Mouse (Mus musculus): ENCODE data around the gene Taf3. TPM values are rescaled to one million over a fixed set of nuclear protein-coding genes. Genes with fewer than 3 reads are reported as not detected.

The Taf3 gene
- polyA plus RNA-seq, 1 experiment from 2014 or later = 18.0 TPM

GRCm38 (mm10) chr2:9879493-9879892, 168.9 kb downstream of the Taf3 start:
- peaks cover 41% of the 10 kb centered on the region for H3K4me1 ChIP-seq (replicated peaks)
- peaks cover 95% of the 10 kb centered on the region for H3K27me3 ChIP-seq
- peak overlapping the region; percentile 48 for H3K4me3 ChIP-seq (replicated peaks)
- H3K36me3 ChIP-seq = no peaks in the 10 kb centered on the region; the same call in 1 of the 2 replicates
- peak overlapping the region; percentile 7; the same call in 1 of the 2 replicates for H3K9ac ChIP-seq (replicated peaks)
- peak overlapping the region; percentile 68 for H3K4me2 ChIP-seq (replicated peaks)
- H3K27ac ChIP-seq = peak overlapping the region; percentile 88
- peak; percentile 93 for ATAC-seq
- under 1% methylated on average over 21 of the region's 21 CpGs for WGBS
- no peaks in the 10 kb centered on the region for H3K9me3 ChIP-seq

GRCm38 (mm10) chr2:9879092-9879491, 169.3 kb downstream of the Taf3 start:
- Histone ChIP-seq H3K4me2 (replicated peaks) (peak overlapping the region; percentile 68), H3K27me3 (peaks cover 95% of the 10 kb centered on the region), H3K4me1 (replicated peaks) (peaks cover 42% of the 10 kb centered on the region), H3K4me3 (replicated peaks) (peak overlapping the region; percentile 48), H3K36me3 (no peaks in the 10 kb centered on the region; the same call in 1 of the 2 replicates), H3K9ac (replicated peaks) (peak overlapping the region; percentile 7; the same call in 1 of the 2 replicates), H3K9me3 (no peaks in the 10 kb centered on the region), H3K27ac (peak overlapping the region; percentile 36)
- under 1% methylated on average over 22 of the region's 22 CpGs for WGBS
- ATAC-seq = 0 out of 2 replicates have a peak, but pooled peaks have one; percentile 0

GRCm38 (mm10) chr2:9878564-9879081, 169.8 kb downstream of the Taf3 start:
- Histone ChIP-seq H3K27me3 (peaks cover 95% of the 10 kb centered on the region), H3K9ac (replicated peaks) (peak overlapping the region; percentile 80), H3K4me3 (replicated peaks) (peak overlapping the region; percentile 48), H3K4me1 (replicated peaks) (peaks cover 42% of the 10 kb centered on the region), H3K4me2 (replicated peaks) (peak overlapping the region; percentile 68), H3K9me3 (no peaks in the 10 kb centered on the region), H3K36me3 (no peaks in the 10 kb centered on the region; the same call in 1 of the 2 replicates), H3K27ac (peak overlapping the region; percentile 86)
- WGBS = under 1% methylated on average over 33 of the region's 33 CpGs
- peak; percentile 38 for ATAC-seq

- Histone ChIP-seq H3K9me3 (no peaks in the 10 kb centered on the region), H3K4me1 (replicated peaks) (peaks cover 42% of the 10 kb centered on the region), H3K9ac (replicated peaks) (peak overlapping the region; percentile 80), H3K27ac (peak overlapping the region; percentile 86), H3K27me3 (peaks cover 95% of the 10 kb centered on the region), H3K36me3 (no peaks in the 10 kb centered on the region; the same call in 1 of the 2 replicates), H3K4me3 (replicated peaks) (peak overlapping the region; percentile 48), H3K4me2 (replicated peaks) (peak overlapping the region; percentile 68)
- no peak for ATAC-seq
- WGBS = under 1% methylated on average over 18 of the region's 19 CpGs
Measured at GRCm38 (mm10) chr2:9877966-9878563, 170.3 kb downstream of the Taf3 start.

- Histone ChIP-seq H3K9ac (replicated peaks) (peak overlapping the region; percentile 80), H3K4me3 (replicated peaks) (peak overlapping the region; percentile 48)
Measured at GRCm38 (mm10) chr2:9877326-9877690, 171.1 kb downstream of the Taf3 start.

GRCm38 (mm10) chr2:9876621-9877325, 171.6 kb downstream of the Taf3 start:
- peak overlapping the region; percentile 68 for H3K4me2 ChIP-seq (replicated peaks)
- peak overlapping the region; percentile 86 for H3K27ac ChIP-seq
- peaks cover 99% of the 10 kb centered on the region for H3K27me3 ChIP-seq
- WGBS = 1% methylated on average over 31 of the region's 31 CpGs
- H3K4me3 ChIP-seq (replicated peaks) = peak overlapping the region; percentile 48
- H3K4me1 ChIP-seq (replicated peaks) = peaks cover 43% of the 10 kb centered on the region
- no peaks in the 10 kb centered on the region; the same call in 1 of the 2 replicates for H3K36me3 ChIP-seq
- ATAC-seq = no peak
- H3K9me3 ChIP-seq = no peaks in the 10 kb centered on the region
- peak overlapping the region; percentile 80 for H3K9ac ChIP-seq (replicated peaks)

More at GRCm38 (mm10) chr2:9877326-9877690, 171.1 kb downstream of the Taf3 start:
- Histone ChIP-seq H3K36me3 (no peaks in the 10 kb centered on the region; the same call in 1 of the 2 replicates), H3K27me3 (peaks cover 99% of the 10 kb centered on the region), H3K4me2 (replicated peaks) (peak overlapping the region; percentile 68), H3K9me3 (no peaks in the 10 kb centered on the region), H3K4me1 (replicated peaks) (peaks cover 44% of the 10 kb centered on the region), H3K27ac (peak overlapping the region; percentile 86)
- ATAC-seq = no peak
- WGBS = under 1% methylated on average over 35 of the region's 35 CpGs

- peaks cover 99% of the 10 kb centered on the region for H3K27me3 ChIP-seq
- no peak for ATAC-seq
- peak overlapping the region; percentile 86 for H3K27ac ChIP-seq
- no peaks in the 10 kb centered on the region for H3K9me3 ChIP-seq
- peak overlapping the region; percentile 48 for H3K4me3 ChIP-seq (replicated peaks)
- H3K4me1 ChIP-seq (replicated peaks) = peaks cover 38% of the 10 kb centered on the region
- H3K9ac ChIP-seq (replicated peaks) = peak overlapping the region; percentile 80
- WGBS = 6% methylated on average over 12 of the region's 12 CpGs
- no peaks in the 10 kb centered on the region; the same call in 1 of the 2 replicates for H3K36me3 ChIP-seq
- peak overlapping the region; percentile 68 for H3K4me2 ChIP-seq (replicated peaks)
Measured at GRCm38 (mm10) chr2:9875676-9876357, 172.6 kb downstream of the Taf3 start.

GRCm38 (mm10) chr2:9875220-9875619, 173.2 kb downstream of the Taf3 start:
- Histone ChIP-seq H3K9me3 (no peaks in the 10 kb centered on the region), H3K36me3 (no peaks in the 10 kb centered on the region; the same call in 1 of the 2 replicates), H3K4me3 (replicated peaks) (peak overlapping the region; percentile 48), H3K27me3 (peaks cover 99% of the 10 kb centered on the region), H3K9ac (replicated peaks) (peak overlapping the region; percentile 80), H3K4me1 (replicated peaks) (peaks cover 40% of the 10 kb centered on the region), H3K27ac (peak overlapping the region; percentile 86), H3K4me2 (replicated peaks) (peak overlapping the region; percentile 68)
- no peak for ATAC-seq
- WGBS = 5% methylated on average over 4 of the region's 4 CpGs

GRCm38 (mm10) chr2:9874467-9875219, 173.8 kb downstream of the Taf3 start:
- H3K27ac ChIP-seq = peak overlapping the region; percentile 86
- no peak for ATAC-seq
- no peaks in the 10 kb centered on the region; the same call in 1 of the 2 replicates for H3K36me3 ChIP-seq
- H3K9me3 ChIP-seq = no peaks in the 10 kb centered on the region
- H3K27me3 ChIP-seq = peaks cover 99% of the 10 kb centered on the region
- peak overlapping the region; percentile 48 for H3K4me3 ChIP-seq (replicated peaks)
- H3K9ac ChIP-seq (replicated peaks) = peak overlapping the region; percentile 80
- peak overlapping the region; percentile 68 for H3K4me2 ChIP-seq (replicated peaks)
- peaks cover 36% of the 10 kb centered on the region for H3K4me1 ChIP-seq (replicated peaks)
- WGBS = 2% methylated on average over 39 of the region's 39 CpGs

GRCm38 (mm10) chr2:9873757-9874156, 174.6 kb downstream of the Taf3 start:
- peaks cover 30% of the 10 kb centered on the region for H3K4me1 ChIP-seq (replicated peaks)
- H3K4me2 ChIP-seq (replicated peaks) = peak overlapping the region; percentile 68
- H3K9ac ChIP-seq (replicated peaks) = peak overlapping the region; percentile 80
- H3K4me3 ChIP-seq (replicated peaks) = peak overlapping the region; percentile 48
- WGBS = 13% methylated on average over 2 of the region's 2 CpGs
- peaks cover 100% of the 10 kb centered on the region for H3K27me3 ChIP-seq
- H3K36me3 ChIP-seq = no peaks in the 10 kb centered on the region; the same call in 1 of the 2 replicates
- peak overlapping the region; percentile 86 for H3K27ac ChIP-seq
- ATAC-seq = no peak
- H3K9me3 ChIP-seq = no peaks in the 10 kb centered on the region

GRCm38 (mm10) chr2:9872682-9873081, 175.7 kb downstream of the Taf3 start:
- Histone ChIP-seq H3K4me2 (replicated peaks) (peak overlapping the region; percentile 68), H3K9me3 (no peaks in the 10 kb centered on the region), H3K27me3 (peaks cover 92% of the 10 kb centered on the region), H3K36me3 (no peaks in the 10 kb centered on the region; the same call in 1 of the 2 replicates), H3K4me1 (replicated peaks) (peaks cover 23% of the 10 kb centered on the region), H3K27ac (peak overlapping the region; percentile 86), H3K4me3 (replicated peaks) (peak overlapping the region; percentile 48), H3K9ac (replicated peaks) (peak overlapping the region; percentile 80)
- 2% methylated on average over 12 of the region's 12 CpGs for WGBS
- no peak for ATAC-seq

Data from midbrain, embryonic 13.5 days (tissue).